Mouse (Mus musculus): Measurements from ENCODE around the gene Gm8020.
"Not testable (repeated sequence)": the region's sequence is repeated elsewhere in the genome, so short reads cannot be mapped to it uniquely, and the experiment has no call there.

Gm8020 gene

GRCm38 (mm10) chr14:42502249-42502648 is at the start of gene Gm8020:
Gm8020 (minus strand) TSS chr14:42502349.
- CTCF ChIA-PET, result not testable (repeated sequence)

- CTCF ChIA-PET, result not testable (repeated sequence)
Observed at GRCm38 (mm10) chr14:42543170-42543701, 41.1 kb upstream of the Gm8020 start.

- CTCF ChIA-PET, result not testable (repeated sequence)
Observed at GRCm38 (mm10) chr14:42542316-42543169, 40.4 kb upstream of the Gm8020 start.

GRCm38 (mm10) chr14:42524182-42524581 is 22.0 kb upstream of the Gm8020 start, which contains the start of gene Gm8024:
Gm8024 (minus strand) TSS chr14:42524282.
- CTCF ChIA-PET, result not testable (repeated sequence)

GRCm38 (mm10) chr14:42463581-42463980 is 38.6 kb downstream of the Gm8020 start, which contains the start of gene Gm8011:
Gm8011 (plus strand) TSS chr14:42463881.
- CTCF ChIA-PET, result not testable (repeated sequence)
